Mouse (Mus musculus): ENCODE measurements at regions not wholly inside any gene's neighbourhood (a gene's known extent, or its start where the extent isn't known, plus 50 kb on each side); places are given as distances from the start of the nearest gene placed in this dataset.
A peak's percentile ranks its signal among the peaks of the same experiment; 100 is the strongest.
"Not testable (repeated sequence)": the region's sequence is repeated elsewhere in the genome, so short reads cannot be mapped to it uniquely, and the experiment has no call there.

DNA sequence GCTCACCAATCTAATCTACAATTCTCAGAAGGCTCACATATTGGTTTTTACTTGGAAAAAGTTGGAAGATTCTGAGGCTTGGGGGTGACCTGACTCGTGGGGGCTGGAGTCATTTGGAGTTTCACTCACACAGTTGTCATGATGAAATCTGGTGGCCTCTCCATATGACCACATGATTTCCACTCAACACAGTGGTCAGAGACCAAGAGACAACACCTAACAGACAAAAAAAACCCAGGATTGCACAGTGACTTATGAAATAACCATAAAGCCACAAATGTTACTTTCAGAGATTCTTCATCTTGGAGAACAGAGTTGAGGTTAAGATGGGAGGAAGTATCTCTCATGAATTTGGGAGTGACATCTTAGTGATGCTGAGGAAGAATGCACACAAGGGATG, 263.4 kb upstream of the Tgfbr2 start:
- H3K4me1 ChIP-seq (replicated peaks; ENCODE audit: control insufficient read depth, insufficient read depth, low read length), result no peaks in the 10 kb centered on the region
- H3K36me3 ChIP-seq (ENCODE audit: control insufficient read depth, insufficient read depth, low read length), result no peaks in the 10 kb centered on the region
- H3K27me3 ChIP-seq (replicated peaks; ENCODE audit: control insufficient read depth, insufficient read depth, low read length), result no peaks in the 10 kb centered on the region
- WGBS, result 75% methylated on average over 1 of the region's 1 CpGs
- H3K9me3 ChIP-seq (ENCODE audit: control insufficient read depth, low read length), result peaks cover 4% of the 10 kb centered on the region; the same call in 1 of the 2 replicates
- no peak for DNase-seq (ENCODE audit: low spot score)
- no peak overlapping the region for H3K27ac ChIP-seq (ENCODE audit: low read depth)
- no peak overlapping the region for H3K4me2 ChIP-seq (ENCODE audit: low read length)
- H3K4me3 ChIP-seq (ENCODE audit: low read depth, low read length), result no peak overlapping the region
- no peak overlapping the region for H3K9ac ChIP-seq (ENCODE audit: low read length)
- no peak for ATAC-seq (replicated peaks; ENCODE audit: low FRiP score, low TSS enrichment, low read depth)

DNA sequence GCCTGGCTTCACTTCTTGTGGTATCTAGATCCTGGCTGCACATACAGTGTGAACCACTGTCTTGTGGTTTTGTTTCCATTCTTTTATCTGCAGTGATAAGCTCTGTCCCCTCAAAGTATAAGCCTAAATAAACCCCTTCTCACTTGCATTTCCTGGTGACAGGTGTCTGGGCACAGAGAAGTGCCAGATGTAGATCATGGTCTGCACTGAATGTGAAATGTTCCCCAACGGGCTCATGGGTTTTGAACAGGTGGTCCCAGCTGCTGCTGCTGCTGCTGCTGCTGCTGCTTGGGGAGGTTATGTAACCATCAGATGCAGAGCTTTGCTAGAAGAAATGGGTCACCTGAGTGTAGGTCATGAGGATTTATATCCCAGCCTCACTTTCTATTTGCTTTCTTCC, 259.3 kb upstream of the Tgfbr2 start:
- Histone ChIP-seq H3K4me1 (replicated peaks; ENCODE audit: control insufficient read depth, insufficient read depth, low read length) (no peaks in the 10 kb centered on the region), H3K9me3 (ENCODE audit: control insufficient read depth, low read length) (no peaks in the 10 kb centered on the region), H3K4me2 (ENCODE audit: low read length) (no peak overlapping the region), H3K27me3 (replicated peaks; ENCODE audit: control insufficient read depth, insufficient read depth, low read length) (no peaks in the 10 kb centered on the region), H3K36me3 (ENCODE audit: control insufficient read depth, insufficient read depth, low read length) (no peaks in the 10 kb centered on the region), H3K4me3 (ENCODE audit: low read depth, low read length) (no peak overlapping the region), H3K9ac (ENCODE audit: low read length) (no peak overlapping the region), H3K27ac (ENCODE audit: low read depth) (no peak overlapping the region)
- WGBS, result 66% methylated on average over 1 of the region's 1 CpGs
- DNase-seq (ENCODE audit: low spot score) (no peak), ATAC-seq (replicated peaks; ENCODE audit: low FRiP score, low TSS enrichment, low read depth) (no peak)

DNA sequence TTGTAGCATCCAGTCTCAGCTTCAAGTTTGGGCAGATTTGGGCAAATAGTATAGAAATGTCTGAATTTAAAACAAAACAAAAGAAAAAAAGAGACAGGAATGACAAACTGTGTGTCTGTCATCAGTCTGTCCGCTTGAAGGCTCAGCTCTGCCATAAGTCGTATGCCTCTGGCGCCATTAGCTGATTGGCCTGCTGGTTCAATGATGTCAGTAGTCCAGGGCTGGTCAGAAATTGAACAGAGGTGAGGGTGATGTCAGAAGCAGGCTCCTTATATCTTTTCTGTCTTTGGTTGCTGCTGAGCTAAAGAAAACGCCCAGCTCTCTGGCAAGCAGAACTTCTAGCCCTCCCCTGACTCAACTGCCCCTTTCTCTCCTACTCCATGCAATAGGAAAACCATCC, 253.9 kb upstream of the Tgfbr2 start:
- Histone ChIP-seq H3K9ac (ENCODE audit: low read length) (no peak overlapping the region), H3K27ac (ENCODE audit: low read depth) (peak overlapping the region; percentile 57; the same call in 1 of the 2 replicates), H3K4me2 (ENCODE audit: low read length) (no peak overlapping the region), H3K9me3 (ENCODE audit: control insufficient read depth, low read length) (no peaks in the 10 kb centered on the region), H3K4me1 (replicated peaks; ENCODE audit: control insufficient read depth, insufficient read depth, low read length) (peaks cover 20% of the 10 kb centered on the region), H3K4me3 (ENCODE audit: low read depth, low read length) (no peak overlapping the region), H3K27me3 (replicated peaks; ENCODE audit: control insufficient read depth, insufficient read depth, low read length) (no peaks in the 10 kb centered on the region), H3K36me3 (ENCODE audit: control insufficient read depth, insufficient read depth, low read length) (no peaks in the 10 kb centered on the region)
- no peak for DNase-seq (ENCODE audit: low spot score)
- no peak for ATAC-seq (replicated peaks; ENCODE audit: low FRiP score, low TSS enrichment, low read depth)
- 80% methylated on average over 4 of the region's 4 CpGs for WGBS

DNA sequence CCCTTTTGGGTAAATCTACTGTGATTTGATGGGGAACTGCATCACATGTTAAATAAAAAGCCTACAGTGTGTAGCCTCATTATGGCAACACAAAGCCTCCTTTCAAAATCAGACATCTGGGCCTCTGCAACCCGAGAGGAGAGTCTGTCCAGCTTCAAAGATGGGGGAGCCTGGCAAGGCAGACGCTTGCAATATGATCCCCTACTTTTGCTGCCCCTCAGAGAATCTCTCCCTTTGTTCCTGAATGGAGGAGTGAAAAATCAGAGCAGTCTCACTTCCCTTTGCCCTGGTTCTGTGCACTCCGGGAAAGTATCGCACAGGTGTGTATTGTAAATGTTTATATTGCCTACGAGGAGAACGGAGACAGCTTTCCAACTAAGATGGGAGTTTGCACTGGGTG, 253.3 kb upstream of the Tgfbr2 start:
- H3K4me2 ChIP-seq (ENCODE audit: low read length), result no peak overlapping the region
- ATAC-seq (replicated peaks; ENCODE audit: low FRiP score, low TSS enrichment, low read depth) (0 out of 2 replicates have a peak, but pooled peaks have one; percentile 22), DNase-seq (ENCODE audit: low spot score) (no peak)
- no peak overlapping the region for H3K9ac ChIP-seq (ENCODE audit: low read length)
- WGBS, result 28% methylated on average over 6 of the region's 6 CpGs
- peaks cover 20% of the 10 kb centered on the region for H3K4me1 ChIP-seq (replicated peaks; ENCODE audit: control insufficient read depth, insufficient read depth, low read length)
- peak overlapping the region; percentile 57; the same call in 1 of the 2 replicates for H3K27ac ChIP-seq (ENCODE audit: low read depth)
- no peaks in the 10 kb centered on the region for H3K36me3 ChIP-seq (ENCODE audit: control insufficient read depth, insufficient read depth, low read length)
- H3K27me3 ChIP-seq (replicated peaks; ENCODE audit: control insufficient read depth, insufficient read depth, low read length), result no peaks in the 10 kb centered on the region
- H3K4me3 ChIP-seq (ENCODE audit: low read depth, low read length), result no peak overlapping the region
- no peaks in the 10 kb centered on the region for H3K9me3 ChIP-seq (ENCODE audit: control insufficient read depth, low read length)

DNA sequence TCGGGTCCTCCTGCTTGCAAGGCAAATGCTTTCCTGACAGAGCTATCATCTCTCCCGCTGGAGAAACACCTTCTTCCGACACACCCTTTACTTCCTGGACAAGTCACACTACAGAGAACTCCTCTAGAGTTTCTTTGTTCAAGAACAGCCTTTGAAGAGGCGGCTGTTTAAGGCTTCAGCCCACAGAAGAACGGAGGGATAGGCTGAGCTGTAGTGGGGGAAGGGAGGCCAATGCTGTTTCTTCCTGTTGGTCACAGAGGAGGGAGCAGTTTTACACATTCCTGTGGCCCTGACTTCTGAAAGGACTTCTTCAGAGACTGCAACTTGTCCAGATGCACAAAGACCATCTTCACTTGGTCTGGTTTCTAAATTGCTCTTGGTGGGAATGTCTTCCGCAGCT, 252.1 kb upstream of the Tgfbr2 start:
- no peak for DNase-seq (ENCODE audit: low spot score)
- no peaks in the 10 kb centered on the region for H3K9me3 ChIP-seq (ENCODE audit: control insufficient read depth, low read length)
- no peaks in the 10 kb centered on the region for H3K36me3 ChIP-seq (ENCODE audit: control insufficient read depth, insufficient read depth, low read length)
- H3K4me2 ChIP-seq (ENCODE audit: low read length), result no peak overlapping the region
- 54% methylated on average over 6 of the region's 6 CpGs for whole genome bisulfite sequencing
- no peak for ATAC-seq (replicated peaks; ENCODE audit: low FRiP score, low TSS enrichment, low read depth)
- no peak overlapping the region for H3K4me3 ChIP-seq (ENCODE audit: low read depth, low read length)
- peaks cover 20% of the 10 kb centered on the region for H3K4me1 ChIP-seq (replicated peaks; ENCODE audit: control insufficient read depth, insufficient read depth, low read length)
- no peak overlapping the region for H3K9ac ChIP-seq (ENCODE audit: low read length)
- no peak overlapping the region for H3K27ac ChIP-seq (ENCODE audit: low read depth)
- no peaks in the 10 kb centered on the region for H3K27me3 ChIP-seq (replicated peaks; ENCODE audit: control insufficient read depth, insufficient read depth, low read length)

DNA sequence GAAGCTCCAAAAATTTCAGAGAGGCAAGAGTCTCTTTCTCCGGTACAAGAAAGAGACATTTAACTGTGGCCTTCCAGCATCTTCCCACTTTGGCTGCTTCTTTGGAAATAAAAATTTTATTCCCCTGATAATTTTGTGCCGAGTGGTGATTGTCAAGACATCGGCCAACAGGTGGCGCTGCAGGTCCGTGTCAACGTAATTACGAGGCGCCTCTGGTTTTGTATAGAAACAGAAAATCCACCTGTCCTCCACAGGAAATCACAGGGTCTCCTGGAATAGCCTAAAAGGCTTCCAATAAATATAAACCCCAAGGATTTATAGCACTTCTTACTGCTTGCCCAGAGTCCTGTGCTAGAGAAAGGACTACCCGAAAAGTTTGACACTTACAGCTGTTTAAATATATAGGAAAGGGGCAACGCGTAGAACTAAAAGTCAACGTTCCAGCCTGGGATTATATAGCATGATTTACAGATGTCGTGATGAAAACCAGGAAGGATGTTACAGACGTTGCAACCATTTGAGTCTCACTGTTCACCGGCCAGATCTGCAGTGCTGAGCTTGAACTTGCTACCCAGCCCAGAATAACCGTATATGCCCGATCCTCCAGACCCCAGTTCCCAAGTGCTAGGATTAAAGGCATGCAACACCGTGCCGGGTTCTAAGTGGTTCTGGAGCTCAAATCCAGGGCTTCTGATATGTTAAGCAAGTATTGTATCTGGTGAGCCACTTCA, 251.3 kb upstream of the Tgfbr2 start:
- DNase-seq (ENCODE audit: low spot score), result peak; percentile 95
- no peak for ATAC-seq (replicated peaks; ENCODE audit: low FRiP score, low TSS enrichment, low read depth)
- WGBS, result 29% methylated on average over 19 of the region's 19 CpGs

DNA sequence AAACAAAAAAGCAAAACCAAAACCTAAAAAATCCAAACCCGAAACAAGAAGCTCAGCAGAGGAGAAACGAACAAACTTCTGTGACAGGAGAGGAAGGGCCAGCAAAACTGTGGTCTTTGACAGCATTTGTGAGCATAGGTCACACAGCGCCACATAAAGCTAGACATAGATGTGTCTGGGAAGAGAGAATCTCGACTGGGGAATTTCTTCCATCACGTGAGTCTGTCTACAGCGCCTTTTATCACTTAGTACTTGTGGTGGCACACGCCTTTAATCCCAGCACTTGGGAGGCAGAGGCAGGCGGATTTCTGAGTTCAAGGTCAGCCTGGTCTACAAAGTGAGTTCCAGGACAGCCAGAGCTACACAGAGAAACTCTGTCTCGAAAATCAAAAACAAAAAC, 250.2 kb upstream of the Tgfbr2 start:
- not testable (repeated sequence) for H3K9me3 ChIP-seq (ENCODE audit: control insufficient read depth, low read length)

More for the DNA sequence above, 251.3 kb upstream of the Tgfbr2 start:
- Histone ChIP-seq H3K27me3 (replicated peaks; ENCODE audit: control insufficient read depth, insufficient read depth, low read length) (no peaks in the 10 kb centered on the region), H3K9ac (ENCODE audit: low read length) (no peak overlapping the region), H3K4me3 (ENCODE audit: low read depth, low read length) (no peak overlapping the region), H3K4me1 (replicated peaks; ENCODE audit: control insufficient read depth, insufficient read depth, low read length) (peaks cover 20% of the 10 kb centered on the region), H3K27ac (ENCODE audit: low read depth) (no peak overlapping the region), H3K9me3 (ENCODE audit: control insufficient read depth, low read length) (no peaks in the 10 kb centered on the region), H3K36me3 (ENCODE audit: control insufficient read depth, insufficient read depth, low read length) (no peaks in the 10 kb centered on the region), H3K4me2 (ENCODE audit: low read length) (no peak overlapping the region)

DNA sequence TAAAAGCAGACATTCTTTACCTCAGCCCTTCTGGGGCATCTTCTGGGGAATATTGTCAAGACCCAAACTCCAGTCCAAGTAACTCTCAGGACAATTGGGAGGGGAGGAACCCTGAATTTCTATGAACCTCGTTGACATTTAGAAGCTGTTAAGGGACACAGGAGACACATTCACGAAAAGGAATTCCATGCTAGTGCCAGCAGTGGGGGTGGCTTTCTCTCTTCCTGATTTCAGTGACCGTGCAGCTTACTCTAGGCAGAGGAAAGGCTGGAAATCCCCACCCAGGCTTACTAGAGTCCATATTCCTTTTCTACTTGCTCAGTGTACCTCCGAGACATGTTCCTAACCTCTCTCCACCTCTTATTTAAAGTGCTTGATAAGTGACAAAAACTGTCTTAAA, 239.9 kb upstream of the Tgfbr2 start:
- Histone ChIP-seq H3K27ac (ENCODE audit: low read depth) (no peak overlapping the region), H3K27me3 (replicated peaks; ENCODE audit: control insufficient read depth, insufficient read depth, low read length) (no peaks in the 10 kb centered on the region), H3K9me3 (ENCODE audit: control insufficient read depth, low read length) (no peaks in the 10 kb centered on the region), H3K4me2 (ENCODE audit: low read length) (no peak overlapping the region), H3K36me3 (ENCODE audit: control insufficient read depth, insufficient read depth, low read length) (no peaks in the 10 kb centered on the region), H3K4me3 (ENCODE audit: low read depth, low read length) (no peak overlapping the region), H3K4me1 (replicated peaks; ENCODE audit: control insufficient read depth, insufficient read depth, low read length) (no peaks in the 10 kb centered on the region), H3K9ac (ENCODE audit: low read length) (no peak overlapping the region)
- ATAC-seq (replicated peaks; ENCODE audit: low FRiP score, low TSS enrichment, low read depth), result no peak
- DNase-seq (ENCODE audit: low spot score), result no peak
- WGBS, result 73% methylated on average over 4 of the region's 4 CpGs

More for the DNA sequence above, 250.2 kb upstream of the Tgfbr2 start:
- WGBS, result 87% methylated on average over 9 of the region's 9 CpGs
- DNase-seq (ENCODE audit: low spot score); H3K9ac ChIP-seq (ENCODE audit: low read length); H3K36me3 ChIP-seq (ENCODE audit: control insufficient read depth, insufficient read depth, low read length); ATAC-seq (replicated peaks; ENCODE audit: low FRiP score, low TSS enrichment, low read depth); H3K4me2 ChIP-seq (ENCODE audit: low read length); H3K27ac ChIP-seq (ENCODE audit: low read depth); H3K4me3 ChIP-seq (ENCODE audit: low read depth, low read length); H3K27me3 ChIP-seq (replicated peaks; ENCODE audit: control insufficient read depth, insufficient read depth, low read length): not testable (repeated sequence)
- H3K4me1 ChIP-seq (replicated peaks; ENCODE audit: control insufficient read depth, insufficient read depth, low read length), result peaks cover 20% of the 10 kb centered on the region

DNA sequence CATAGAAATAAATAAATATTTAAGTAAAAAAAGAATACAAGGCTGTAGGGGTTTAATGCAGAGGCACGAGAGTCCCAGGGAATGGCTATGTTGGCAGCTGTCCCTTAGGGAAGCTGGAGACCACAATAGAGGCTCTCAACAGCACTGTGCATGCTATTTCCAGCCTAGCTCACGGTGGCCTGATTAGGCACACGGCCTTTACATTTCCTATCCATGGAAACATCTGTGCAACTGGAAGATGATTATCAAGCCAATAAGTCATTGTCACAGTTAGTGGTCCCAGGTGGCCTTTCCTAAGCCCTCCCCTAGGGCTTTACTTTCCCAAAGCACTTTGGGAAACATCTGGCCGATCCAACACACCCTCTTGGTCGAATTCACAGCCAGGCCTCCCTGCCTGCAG, 235.9 kb upstream of the Tgfbr2 start:
- Histone ChIP-seq H3K4me2 (ENCODE audit: low read length) (no peak overlapping the region), H3K27ac (ENCODE audit: low read depth) (no peak overlapping the region), H3K9me3 (ENCODE audit: control insufficient read depth, low read length) (0 out of 2 replicates have a peak, but pooled peaks cover 2% of the 10 kb centered on the region), H3K36me3 (ENCODE audit: control insufficient read depth, insufficient read depth, low read length) (no peaks in the 10 kb centered on the region), H3K9ac (ENCODE audit: low read length) (no peak overlapping the region), H3K4me3 (ENCODE audit: low read depth, low read length) (no peak overlapping the region), H3K4me1 (replicated peaks; ENCODE audit: control insufficient read depth, insufficient read depth, low read length) (no peaks in the 10 kb centered on the region), H3K27me3 (replicated peaks; ENCODE audit: control insufficient read depth, insufficient read depth, low read length) (no peaks in the 10 kb centered on the region)
- no peak for DNase-seq (ENCODE audit: low spot score)
- WGBS, result 72% methylated on average over 5 of the region's 5 CpGs
- no peak for ATAC-seq (replicated peaks; ENCODE audit: low FRiP score, low TSS enrichment, low read depth)
